Mouse (Mus musculus) heart, postnatal 36 days (tissue): Measurements from ENCODE around the gene S100pbp. TPM values are rescaled to one million over a fixed set of nuclear protein-coding genes. Genes with fewer than 3 reads are reported as not detected.
"Not testable (repeated sequence)": the region's sequence is repeated elsewhere in the genome, so short reads cannot be mapped to it uniquely, and the experiment has no call there.

Experiments used
- DNase-seq, 2 experiments: peaks; one replicate each; pipeline ENCODE4 v3.0.0; 2021 to 2022
- intact Hi-C: fragments of 180-260 bp; cut with DNase I; formaldehyde crosslinking; loops from one replicate; pipeline ENCODE4 v1.15.1; 2025
- total RNA-seq, 2 experiments: library from RNA; stranded (reverse); gene quantifications; 2 replicates each; pipeline ENCODE4 v1.2.3; 2021

Gene S100pbp
- total RNA-seq, 2 experiments from 2014 or later, result 11.3 to 15.7 TPM

GRCm38 (mm10) chr4:129221097-129222010 is 31.8 kb upstream of the S100pbp start:
- no peak for DNase-seq
- intact Hi-C loops, result no loop called here

- no peak for DNase-seq
- intact Hi-C loops, result no loop called here
These were observed 31.0 kb upstream of the S100pbp start for GRCm38 (mm10) chr4:129220376-129221089.

GRCm38 (mm10) chr4:129219198-129219597 is 29.7 kb upstream of the S100pbp start:
- intact Hi-C loops, result no loop called here
- no peak for DNase-seq

DNA sequence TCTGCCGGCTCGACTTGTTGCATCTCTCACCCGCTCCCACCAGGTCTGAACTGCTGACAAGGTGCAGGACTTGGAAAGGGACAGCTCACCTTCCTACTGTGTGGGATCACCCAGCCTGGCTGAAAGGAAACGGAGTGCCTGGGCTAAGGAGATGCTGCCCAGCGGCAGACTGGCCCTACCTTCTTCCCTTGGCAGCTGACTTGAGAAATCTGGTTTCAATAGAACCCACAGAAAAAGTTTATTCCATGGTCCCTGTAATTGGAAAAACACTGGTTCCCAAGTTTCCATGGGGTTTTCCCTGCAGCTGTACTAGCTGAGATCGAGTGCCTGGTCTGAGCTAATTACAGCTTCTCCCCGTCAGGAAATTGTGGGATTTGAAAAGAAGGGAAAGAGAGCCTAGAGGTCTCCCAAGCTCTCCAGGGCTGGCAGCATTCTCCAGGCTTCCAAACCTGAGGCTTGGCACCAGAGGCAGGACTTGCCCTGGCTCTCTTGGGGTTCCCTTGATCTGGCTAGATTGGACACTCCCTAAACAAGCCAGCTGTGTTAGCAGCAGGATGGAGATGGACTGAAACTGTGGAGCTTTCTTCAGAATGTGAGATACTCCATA is 29.1 kb upstream of the S100pbp start:
- intact Hi-C loops, result no loop called here

GRCm38 (mm10) chr4:129212486-129212885 is 23.0 kb upstream of the S100pbp start:
- intact Hi-C loops, result not testable (repeated sequence)
- peak in 1 of 2 experiments; percentile 37 for DNase-seq

More for the DNA sequence above, 29.1 kb upstream of the S100pbp start:
- no peak for DNase-seq

GRCm38 (mm10) chr4:129211461-129211860 is 21.9 kb upstream of the S100pbp start:
- intact Hi-C loops, result no loop called here
- peak; percentile 39 to 43 for DNase-seq

DNA sequence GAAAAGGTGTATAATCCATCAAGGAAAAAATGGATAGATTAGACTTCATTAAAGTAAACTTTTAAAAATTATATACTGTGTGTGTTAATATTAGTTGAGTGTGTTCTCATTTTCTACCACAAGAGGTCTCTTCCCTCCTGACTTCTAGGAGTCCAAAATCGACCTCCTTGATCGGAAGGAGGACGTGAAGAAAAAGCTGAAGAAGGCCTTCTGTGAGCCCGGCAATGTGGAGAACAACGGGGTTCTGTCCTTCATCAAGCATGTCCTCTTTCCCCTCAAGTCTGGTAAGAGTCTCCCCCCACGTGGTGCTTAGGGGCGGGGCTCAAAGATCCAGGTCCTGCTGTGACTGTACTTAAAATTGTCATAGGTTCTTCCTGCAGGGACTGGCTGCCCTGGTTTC is 20.0 kb upstream of the S100pbp start:
- intact Hi-C loops, result loop anchor here (1.0 to 5.0 kb wide), 2 partner anchors 67 to 243 kb away; no protein-coding TSS in a partner anchor
- DNase-seq, result no peak

DNA sequence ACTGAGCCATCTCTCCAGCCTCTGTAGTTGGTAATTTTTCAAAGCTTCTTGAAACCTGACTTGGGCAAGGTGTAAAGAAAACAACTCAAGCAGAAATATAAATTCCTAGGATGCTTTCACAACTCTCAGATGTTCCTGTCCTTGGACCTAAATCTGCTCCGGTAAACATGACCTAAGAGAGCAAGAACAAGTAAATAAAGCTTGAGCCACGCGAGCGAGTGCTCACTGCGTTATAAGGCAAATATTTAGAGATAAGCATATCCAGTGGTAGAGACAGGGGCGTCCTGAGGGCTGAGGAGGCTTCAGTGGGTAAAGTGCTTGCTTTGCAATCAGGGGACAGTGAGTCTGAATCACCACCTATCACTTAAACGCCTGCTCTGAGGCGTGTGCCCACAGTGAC is 17.3 kb upstream of the S100pbp start:
- intact Hi-C loops, result loop anchor here (5.0 kb wide), 1 partner anchor 246 kb away; no protein-coding TSS in a partner anchor
- DNase-seq, result no peak

- intact Hi-C loops, result loop anchor here (5.0 kb wide), 1 partner anchor 248 kb away; no protein-coding TSS in a partner anchor
- no peak for DNase-seq
These were observed 15.1 kb upstream of the S100pbp start for GRCm38 (mm10) chr4:129204655-129205054.

- no peak for DNase-seq
- intact Hi-C loops, result no loop called here
These were observed 8.0 kb upstream of the S100pbp start for GRCm38 (mm10) chr4:129197514-129197913.

GRCm38 (mm10) chr4:129194280-129194679 is 4.8 kb upstream of the S100pbp start:
- intact Hi-C loops, result loop anchor here (5.0 kb wide), 1 partner anchor 263 kb away; no protein-coding TSS in a partner anchor
- DNase-seq, result no peak

DNA sequence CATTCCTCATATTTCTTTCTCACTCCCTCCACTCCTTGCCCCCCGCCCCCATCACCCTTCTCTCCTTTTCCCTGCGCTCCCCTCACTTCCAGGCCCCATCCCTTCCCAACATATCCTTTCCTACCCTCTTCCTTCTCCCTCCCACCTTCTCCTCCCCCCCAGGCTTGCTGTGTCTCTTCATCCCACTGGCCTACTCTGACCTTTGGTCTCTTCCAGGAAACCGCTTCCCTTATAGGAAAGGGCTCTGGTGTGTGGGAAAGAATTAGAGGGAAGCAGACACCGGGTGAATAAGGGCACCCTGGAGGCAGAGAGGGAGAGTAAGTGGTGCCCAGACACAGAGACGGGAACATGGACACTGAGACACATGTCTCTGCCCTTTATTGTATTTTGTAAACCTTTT is 2.2 kb upstream of the S100pbp start:
- DNase-seq, result no peak
- intact Hi-C loops, result loop anchor here (5.0 kb wide), 1 partner anchor 266 kb away; no protein-coding TSS in a partner anchor

- peak in 1 of 2 experiments; percentile 17 for DNase-seq
- intact Hi-C loops, result loop anchor here (5.0 kb wide), 1 partner anchor 267 kb away; no protein-coding TSS in a partner anchor
These were observed 1.0 kb upstream of the S100pbp start for GRCm38 (mm10) chr4:129190538-129190937.

DNA sequence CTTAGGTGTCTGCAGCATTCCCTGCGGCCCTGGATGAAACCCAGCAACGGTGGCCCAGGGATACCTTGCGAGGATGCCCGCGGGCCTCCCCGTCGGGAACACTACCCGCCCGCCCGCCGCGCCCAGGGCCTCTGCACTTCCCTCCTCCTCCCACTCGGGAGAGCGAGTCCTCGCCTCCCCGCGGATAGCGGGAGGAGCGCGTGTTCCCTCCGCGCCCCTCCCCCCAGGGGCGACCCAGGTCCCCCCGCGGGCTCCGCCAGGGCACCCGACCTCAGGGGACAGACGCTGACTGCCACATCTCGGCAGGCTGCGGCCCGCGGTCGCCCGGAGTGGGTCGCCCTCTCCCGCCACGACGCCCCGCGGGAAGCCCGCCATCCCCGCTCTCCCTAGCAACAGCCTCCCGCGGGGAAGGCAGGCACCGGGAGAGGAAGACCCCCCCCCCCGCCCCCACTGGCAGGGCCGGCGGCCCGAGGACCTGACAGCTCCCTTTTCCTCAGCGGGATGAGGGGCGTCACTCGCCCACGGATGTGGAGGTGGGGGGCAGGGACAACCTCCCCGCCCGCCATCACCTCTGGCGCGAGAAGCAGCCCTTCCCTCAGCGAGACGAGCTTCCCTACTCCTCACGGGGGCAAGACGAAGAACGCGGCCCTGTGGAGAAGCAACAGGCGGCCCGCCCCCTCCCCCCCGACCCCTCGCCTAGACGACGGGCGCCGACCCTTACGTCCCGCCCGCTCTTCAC is 555 bp downstream of the S100pbp start:
- DNase-seq, result peak; percentile 46 to 74
- intact Hi-C loops, result loop anchor here (5.0 kb wide), 2 partner anchors 143 to 197 kb away; partner anchors contain the start of gene Ak2

DNA sequence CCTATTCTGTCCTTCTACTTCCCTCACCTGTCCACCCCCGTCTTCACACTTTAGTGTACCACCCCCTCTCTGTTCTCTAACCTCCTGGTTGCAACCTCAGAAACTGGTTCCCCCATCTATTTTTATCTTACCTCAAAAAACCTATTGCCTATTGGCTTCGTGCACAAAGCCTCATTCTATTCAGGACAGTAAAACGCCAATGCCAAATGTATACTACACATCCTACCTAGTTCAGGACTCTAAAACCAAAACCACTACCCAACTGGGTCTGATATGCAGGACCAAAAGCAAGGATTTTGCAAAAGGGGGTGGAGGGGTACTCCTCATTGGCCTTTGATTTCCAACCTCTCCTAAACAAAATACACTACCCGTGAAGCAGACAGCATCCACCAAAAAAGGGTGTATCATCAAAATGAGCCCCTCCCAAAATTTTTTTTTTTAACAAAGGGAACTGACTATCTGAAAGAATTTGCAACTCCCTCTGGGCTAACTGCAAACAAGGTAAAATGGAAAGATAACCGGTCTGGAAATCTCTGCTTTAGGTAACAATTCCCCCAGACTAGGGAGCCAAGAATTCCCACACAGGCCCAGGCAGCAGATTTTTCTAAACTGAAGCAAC is 1.4 kb downstream of the S100pbp start:
- DNase-seq, result no peak
- intact Hi-C loops, result loop anchor here (5.0 kb wide), 2 partner anchors 144 to 196 kb away; partner anchors contain the start of gene Ak2

GRCm38 (mm10) chr4:129179560-129179959 is 10.0 kb downstream of the S100pbp start:
- intact Hi-C loops, result no loop called here
- no peak for DNase-seq

- DNase-seq, result no peak
- intact Hi-C loops, result no loop called here
These were observed 17.0 kb downstream of the S100pbp start for GRCm38 (mm10) chr4:129172529-129172928.

GRCm38 (mm10) chr4:129161581-129162255 is 27.8 kb downstream of the S100pbp start:
- no peak for DNase-seq
- intact Hi-C loops, result no loop called here

DNA sequence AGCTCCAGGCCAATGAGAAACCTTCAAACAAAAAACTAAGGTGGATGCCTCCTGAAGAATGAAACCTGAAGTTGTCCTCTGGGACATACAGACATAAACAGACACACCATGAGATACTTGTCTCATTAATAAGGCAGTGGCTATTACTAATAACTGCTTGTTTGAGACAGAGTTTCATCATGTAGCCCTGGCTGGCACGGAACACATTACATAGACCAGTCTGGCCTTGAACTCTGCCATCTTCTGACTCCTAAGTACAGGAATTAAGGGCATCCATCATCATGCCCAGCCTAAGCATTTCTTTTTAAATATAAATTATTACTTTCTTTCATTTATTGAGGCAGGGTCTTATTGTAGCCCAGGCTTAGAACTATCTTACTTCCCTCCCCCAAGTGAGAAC is 28.5 kb downstream of the S100pbp start:
- no peak for DNase-seq
- intact Hi-C loops, result no loop called here
